20 mouse cellular contexts compared by ENCODE assay signal in genomic region chr19:29302119-29302518, GRCm38 (mm10). TPM values are rescaled to one million over a fixed set of nuclear protein-coding genes. Genes with fewer than 3 reads are reported as not detected.
DNase-seq lines count a peak whose midpoint lies in the region; TF ChIP-seq lines count a peak whose summit lies in the region.
"Had no signal": no experiment of that assay in that cellular context is flagged by ENCODE, and none has a peak within 500 bp of the region (broad histone marks: within the 10 kb centered on the region; RNA-seq: fewer than 3 reads in every experiment).

No protein-coding gene starts in this region.

- no peak for TF ChIP-seq POLR2A in CH12.LX (IDR thresholded peaks at IDR 0.05; ENCODE audit: low read depth, low read length)

- DNase-seq in CH12.LX (ENCODE audit: extremely low read depth) = no peak
- no peak for DNase-seq in neural tube, embryonic 10.5 days (ENCODE audit: extremely low spot score, low spot score)
- DNase-seq: adrenal gland, adult 2 months; adrenal gland, adult 8-10 months; adrenal gland, postnatal 10 days; adrenal gland, postnatal 14 days; adrenal gland, postnatal 25 days; adrenal gland, postnatal 36 days; B cell, adult 2 months; cerebellum, adult 11 months; cerebellum, adult 11-12 months; cerebellum, adult 18-20 months; cerebellum, adult 2 months; cerebellum, adult 8-10 months had no signal

- H3K27me3 ChIP-seq in CH12.LX (replicated peaks) = no peaks in the 10 kb centered on the region
- H3K27me3 ChIP-seq: Patski had no signal

- TF ChIP-seq RAD21 in CH12.LX (IDR thresholded peaks at IDR 0.05; ENCODE audit: low read depth, low read length) = no peak

- TF ChIP-seq EP300 in CH12.LX (IDR thresholded peaks at IDR 0.05; ENCODE audit: low read length) = peak; percentile 68

- no peak overlapping the region for H3K4me3 ChIP-seq in CH12.LX (replicated peaks in 1 of 3; ENCODE audit: low read depth in 2 of 3, low read length in 2 of 3, poor library complexity in 1 of 3)

- in situ Hi-C loops in CH12.LX (cut with MboI; ENCODE audit: low pct_ligation_motif_present, low pct_unique_long_range_greater_than_20kb, low sequenced_read_pairs) = no loop called here

- no peaks in the 10 kb centered on the region for H3K9me3 ChIP-seq in CH12.LX (replicated peaks; ENCODE audit: low read length)
- H3K9me3 ChIP-seq: G1E had no signal

- H3K4me2 ChIP-seq in CH12.LX (ENCODE audit: insufficient read depth, low read depth, poor library complexity, severe bottlenecking) = no peak overlapping the region

- H3K9ac ChIP-seq in CH12.LX (ENCODE audit: insufficient read depth, low read depth) = no peak overlapping the region

- TF ChIP-seq CTCF in CH12.LX (conservative IDR thresholded peaks at IDR 0.05 in 1 of 2, IDR thresholded peaks at IDR 0.05 in 1 of 2; ENCODE audit: low read depth in 2 of 2, low read length in 2 of 2) = no peak

- H3K4me1 ChIP-seq in CH12.LX (ENCODE audit: control insufficient read depth in 1 of 2, insufficient read depth in 2 of 2) = peaks cover 0 to 14% of the 10 kb centered on the region in 2 experiments; a peak in 1 of 4 replicates

- H3K36me3 ChIP-seq in CH12.LX (replicated peaks in 1 of 2; ENCODE audit: control insufficient read depth in 1 of 2, insufficient read depth in 1 of 2, low read length in 1 of 2) = peaks cover 9 to 32% of the 10 kb centered on the region in 2 experiments

- dilution Hi-C loops in CH12.LX (cut with MboI; ENCODE audit: extremely low pct_ligation_motif_present, extremely low pct_unique_long_range_greater_than_20kb, low sequenced_read_pairs) = no loop called here

- H3K27ac ChIP-seq in CH12.LX (ENCODE audit: insufficient read depth, low read depth) = no peak overlapping the region

- no peaks in the 10 kb centered on the region for H3K79me2 ChIP-seq in CH12.LX (replicated peaks; ENCODE audit: control insufficient read depth, extremely low read depth, insufficient read depth, poor library complexity, severe bottlenecking)

TF ChIP-seq in CH12.LX, 34 proteins besides CTCF, POLR2A, EP300 and RAD21:
- TF ChIP-seq ZKSCAN1 (IDR thresholded peaks at IDR 0.05; ENCODE audit: borderline replicate concordance, low read depth, low read length) (no peak), POLR2AphosphoS2 (IDR thresholded peaks at IDR 0.05; ENCODE audit: low read depth, low read length) (no peak), KAT2A (IDR thresholded peaks at IDR 0.05; ENCODE audit: insufficient replicate concordance, low read length) (peak; percentile 76; the same call in 1 of the 2 replicates)

RNA-seq across cellular contexts. Expression of gene Insl6, which starts 23.0 kb away (rescaled TPM):
- total RNA-seq in CH12.LX (2012; rRNA removed) (8.0 and 11.2 TPM in 2 replicates), CH12.LX (2014; rRNA removed) (8.5 and 9.8 TPM in 2 replicates)
- 5.1 and 5.7 TPM in 2 replicates for polyA plus RNA-seq in CH12.LX (2012; ENCODE audit: insufficient read length, low read depth)

RNA-seq across cellular contexts. Expression of gene Rln1, which starts 32.4 kb away (rescaled TPM):
- total RNA-seq in CH12.LX (2012; rRNA removed) = not detected in 2 replicates
- not detected in 2 replicates for total RNA-seq in CH12.LX (2014; rRNA removed)
- not detected in 2 replicates for polyA plus RNA-seq in CH12.LX (2012; ENCODE audit: insufficient read length, low read depth)
- total RNA-seq: adrenal gland, adult 18-20 months; adrenal gland, adult 2 months; adrenal gland, adult 8-10 months; adrenal gland, postnatal 10 days; adrenal gland, postnatal 14 days; adrenal gland, postnatal 25 days; adrenal gland, postnatal 36 days; adrenal gland, postnatal 4 days had no signal
- polyA plus RNA-seq: activated CD4-positive, CD25-positive, alpha-beta regulatory T cell, adult 4 months; adrenal gland, adult 2 months; CD4-positive, CD25-positive, alpha-beta regulatory T cell, adult 4 months; G1E; Patski had no signal

RNA-seq across cellular contexts. Expression of gene Jak2, which starts 50.5 kb away (rescaled TPM):
- total RNA-seq in CH12.LX (2012; rRNA removed) (7.6 and 8.4 TPM in 2 replicates), CH12.LX (2014; rRNA removed) (11.1 and 11.5 TPM in 2 replicates)
- 5.3 and 6.6 TPM in 2 replicates for polyA plus RNA-seq in CH12.LX (2012; ENCODE audit: insufficient read length, low read depth)
